Mouse (Mus musculus) forebrain, embryonic 10.5 days (tissue): ENCODE results near the gene Ruvbl2. TPM values are rescaled to one million over a fixed set of nuclear protein-coding genes. Genes with fewer than 3 reads are reported as not detected.

ENCODE experiments used
- DNase-seq: peaks from one replicate; pipeline ENCODE4 v3.0.0-alpha.2; 2017; ENCODE audit warnings: low spot score; ENCODE audit errors: extremely low spot score
- H3K27ac ChIP-seq: fragments of 300-500 bp; sonication (generic); 2 replicates; pipeline ENCODE4 v1.5.1; 2016; ENCODE audit warnings: mild to moderate bottlenecking
- H3K27me3 ChIP-seq: fragments of 300-500 bp; sonication (generic); 2 replicates; pipeline ENCODE4 v1.6.1; 2016; ENCODE audit warnings: mild to moderate bottlenecking; ENCODE audit not compliant: poor library complexity, severe bottlenecking
- H3K36me3 ChIP-seq: fragments of 300-500 bp; sonication (generic); replicated peaks from 2 replicates; pipeline ENCODE4 v1.6.1; 2016; ENCODE audit warnings: mild to moderate bottlenecking, moderate library complexity
- H3K4me1 ChIP-seq: fragments of 300-500 bp; sonication (generic); 2 replicates; pipeline ENCODE4 v1.6.1; 2016
- H3K4me3 ChIP-seq: fragments of 300-500 bp; sonication (generic); 2 replicates; pipeline ENCODE4 v1.5.1; 2016; ENCODE audit warnings: mild to moderate bottlenecking, moderate library complexity
- H3K9me3 ChIP-seq: fragments of 300-500 bp; sonication (generic); 2 replicates; pipeline ENCODE4 v1.6.1; 2016; ENCODE audit warnings: mild to moderate bottlenecking, moderate library complexity
- WGBS: fragments of 180-500 bp; shearing (Covaris S2); methylation state at CpG from one replicate; pipeline ENCODE4 v1.1.7; 2016; 5-methylcytosine and 5-hydroxymethylcytosine counted together
- polyA plus RNA-seq: library from polyadenylated mRNA; unstranded; fragments of >200 nt; fragmentation: Nextera tagmentation; extraction: Ambion mirVana; gene quantifications from 2 replicates; pipeline ENCODE4 v1.2.1, GENCODE M21; 2016

Ruvbl2 gene
- polyA plus RNA-seq, 1 experiment from 2014 or later: 237 TPM

DNA sequence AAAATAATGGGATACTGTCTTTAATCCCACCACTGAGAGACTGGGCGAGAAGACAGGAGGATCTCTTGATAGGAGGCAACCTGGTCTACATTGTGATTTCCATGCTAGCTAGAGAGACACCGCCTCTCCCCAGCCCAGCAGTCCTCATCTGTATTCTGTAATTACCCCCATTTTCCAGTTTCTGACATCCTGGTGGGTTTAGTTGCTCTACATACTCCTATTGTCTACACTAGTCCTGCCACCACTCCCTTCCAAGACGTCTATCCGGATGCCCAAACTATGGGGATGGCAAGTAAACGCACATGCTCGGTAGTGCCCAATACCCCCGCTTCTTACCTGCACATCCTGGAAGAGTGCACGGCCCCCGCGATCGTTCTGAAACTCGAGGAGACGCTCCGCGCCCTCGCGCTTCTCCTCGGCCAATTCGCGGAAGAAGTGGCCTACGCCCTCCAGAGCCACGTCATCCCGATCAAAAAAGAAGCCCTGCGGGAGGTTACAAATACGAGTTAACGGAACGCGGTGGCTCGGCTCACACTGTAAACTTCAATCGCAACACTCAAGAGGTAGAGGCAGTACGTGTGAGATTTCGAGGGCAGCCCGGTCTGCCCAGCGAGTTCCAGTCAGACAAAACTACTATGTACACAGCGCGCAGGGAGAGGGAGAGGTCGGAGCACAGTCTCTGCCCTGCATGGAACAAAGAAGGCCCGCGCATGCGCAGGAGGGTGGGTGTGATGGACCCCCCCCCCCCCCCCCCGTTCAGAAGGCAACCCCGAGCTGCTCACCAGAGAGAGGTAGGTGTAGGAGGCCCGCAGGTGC lies 21.1 kb upstream of the Ruvbl2 start:
- Histone ChIP-seq H3K27ac (peak overlapping the region; percentile 95), H3K36me3 (peaks cover 86% of the 10 kb centered on the region), H3K9me3 (no peaks in the 10 kb centered on the region), H3K4me3 (peak overlapping the region; percentile 87), H3K27me3 (no peaks in the 10 kb centered on the region), H3K4me1 (peaks cover 49% of the 10 kb centered on the region)
- DNase-seq: peak; percentile 87
- whole genome bisulfite sequencing: 1% methylated on average over 43 of the region's 43 CpGs

DNA sequence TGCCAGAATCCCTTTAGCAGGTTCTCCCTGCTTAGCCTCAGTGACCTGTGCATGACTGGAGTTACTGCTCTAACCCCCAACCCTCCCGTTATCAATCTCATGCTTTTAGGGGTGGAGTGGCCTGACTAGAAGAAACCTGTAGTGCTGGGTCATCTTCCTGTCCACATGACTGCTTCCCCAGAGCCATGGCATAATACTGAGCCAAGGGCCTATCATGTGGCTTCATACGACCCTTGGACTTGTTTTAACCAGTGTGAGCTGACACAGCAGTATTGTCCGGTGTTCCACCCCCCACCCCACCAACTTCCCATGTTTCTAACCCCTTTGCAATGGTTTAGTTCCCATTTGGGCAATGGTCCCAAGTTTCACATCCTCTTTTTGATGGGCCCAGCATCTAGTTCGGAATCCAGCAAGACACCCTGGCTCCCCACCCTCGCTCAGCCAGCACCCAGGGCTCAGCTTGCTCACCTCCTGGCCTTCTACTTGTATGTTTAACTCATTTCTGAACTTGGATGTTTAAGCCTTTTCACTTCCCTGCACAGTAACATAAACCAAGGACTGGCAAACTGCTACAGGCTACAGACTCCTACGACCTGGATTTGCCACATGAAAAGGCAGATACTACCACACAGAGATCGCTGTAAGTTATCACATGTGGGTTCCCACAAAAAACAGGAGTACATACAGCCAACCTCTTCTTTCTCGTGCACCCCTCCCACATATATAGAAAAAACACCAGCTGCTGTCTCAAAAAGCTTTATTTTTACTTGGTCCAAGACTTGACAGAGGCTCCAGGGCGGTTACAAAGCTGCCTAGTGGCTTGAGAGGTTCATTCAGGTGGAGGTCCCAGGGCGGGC lies 19.5 kb upstream of the Ruvbl2 start:
- no peak for DNase-seq
- peak overlapping the region; percentile 87 for H3K4me3 ChIP-seq
- no peaks in the 10 kb centered on the region for H3K27me3 ChIP-seq
- H3K9me3 ChIP-seq: no peaks in the 10 kb centered on the region
- H3K36me3 ChIP-seq: peaks cover 84% of the 10 kb centered on the region
- peaks cover 49% of the 10 kb centered on the region for H3K4me1 ChIP-seq
- H3K27ac ChIP-seq: peak overlapping the region; percentile 16; the same call in 1 of the 2 replicates
- 82% methylated on average over 10 of the region's 10 CpGs for WGBS

DNA sequence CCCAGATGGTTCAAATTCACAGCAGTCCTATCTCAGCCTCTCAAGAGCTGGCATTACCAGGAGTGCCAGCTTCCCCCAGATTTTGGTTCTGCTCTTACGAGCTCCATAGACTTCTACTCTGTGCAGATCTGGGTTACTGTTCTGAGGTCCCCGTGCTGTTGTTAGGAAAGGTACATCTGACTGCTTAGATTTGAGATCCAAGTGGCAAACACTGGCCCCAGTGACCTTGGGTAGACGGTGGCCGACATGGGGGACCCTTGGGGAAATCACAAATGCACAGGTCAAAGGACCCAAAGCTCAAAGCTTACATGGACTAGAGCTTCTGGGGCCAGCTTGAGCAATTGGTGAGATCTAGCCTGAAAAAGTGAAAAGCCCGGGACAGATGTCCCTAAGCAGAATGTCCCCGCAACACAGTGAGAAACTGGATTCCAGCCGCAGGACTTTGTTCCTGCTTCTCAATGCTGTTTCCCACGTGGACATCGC lies 18.9 kb upstream of the Ruvbl2 start:
- Histone ChIP-seq H3K4me3 (peak overlapping the region; percentile 87), H3K36me3 (peaks cover 84% of the 10 kb centered on the region), H3K4me1 (peaks cover 48% of the 10 kb centered on the region), H3K27me3 (no peaks in the 10 kb centered on the region), H3K27ac (peak overlapping the region; percentile 16; the same call in 1 of the 2 replicates), H3K9me3 (no peaks in the 10 kb centered on the region)
- no peak for DNase-seq
- WGBS: 71% methylated on average over 9 of the region's 9 CpGs

DNA sequence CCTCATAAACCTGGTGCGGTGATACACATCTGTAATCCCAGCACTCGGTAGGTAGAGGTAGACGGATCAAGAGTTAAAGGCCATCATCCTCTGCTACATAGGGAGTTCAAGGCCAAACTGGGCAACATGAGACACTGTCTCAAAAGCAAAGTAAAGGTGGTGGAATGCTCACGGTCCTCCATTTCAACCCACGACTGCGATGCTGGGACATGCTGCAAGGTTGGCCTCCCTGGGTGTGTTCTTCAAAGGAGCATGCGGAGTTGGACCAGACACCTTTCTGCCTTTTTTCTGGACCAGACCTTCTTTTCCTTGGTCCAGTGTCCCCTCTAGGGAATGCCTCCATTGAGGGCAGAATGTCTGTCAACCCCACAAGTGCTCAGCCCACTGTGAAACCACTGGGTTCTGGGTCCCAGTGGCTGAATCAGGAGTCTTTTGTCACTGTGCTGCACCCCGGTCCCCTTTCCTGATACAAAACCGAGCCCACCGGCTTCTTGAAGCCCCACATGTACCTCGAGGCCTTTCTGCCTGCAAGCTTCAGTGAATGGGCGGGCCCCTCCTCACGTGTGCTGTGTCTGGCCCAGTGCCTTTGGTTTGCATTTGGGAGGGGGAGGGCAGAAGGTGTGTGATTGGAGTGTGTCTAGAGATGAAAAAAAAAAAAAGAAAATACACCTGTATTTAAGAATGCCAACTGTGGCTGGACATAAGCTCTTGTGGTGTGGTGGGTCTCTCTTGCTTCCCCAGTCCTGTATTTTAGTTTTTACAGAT lies 18.2 kb upstream of the Ruvbl2 start:
- 77% methylated on average over 13 of the region's 13 CpGs for WGBS
- Histone ChIP-seq H3K36me3 (peaks cover 84% of the 10 kb centered on the region), H3K27ac (no peak overlapping the region), H3K9me3 (no peaks in the 10 kb centered on the region), H3K27me3 (no peaks in the 10 kb centered on the region), H3K4me1 (peaks cover 47% of the 10 kb centered on the region), H3K4me3 (no peak overlapping the region)
- no peak for DNase-seq

DNA sequence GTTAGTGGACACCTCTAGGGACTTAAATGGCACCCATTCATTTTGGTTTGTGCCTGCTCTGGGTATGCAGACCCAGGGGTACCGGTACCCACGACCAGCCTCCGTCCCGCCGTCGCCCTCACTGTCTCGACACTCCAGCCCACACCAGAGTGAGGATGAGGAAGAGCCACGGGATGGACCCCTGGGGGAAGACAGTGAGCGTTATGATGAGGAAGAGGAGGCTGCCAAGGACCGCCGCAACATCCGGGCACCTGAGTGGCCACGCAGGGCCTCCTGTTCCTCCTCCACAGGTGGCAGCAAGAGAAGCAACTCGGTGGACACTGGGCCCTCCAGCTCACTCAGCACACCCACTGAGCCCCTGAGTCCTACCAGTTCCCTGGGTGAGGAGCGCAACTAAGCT lies 17.1 kb upstream of the Ruvbl2 start:
- no peak overlapping the region for H3K27ac ChIP-seq
- no peak for DNase-seq
- peaks cover 79% of the 10 kb centered on the region for H3K36me3 ChIP-seq
- H3K4me1 ChIP-seq: peaks cover 36% of the 10 kb centered on the region
- H3K27me3 ChIP-seq: no peaks in the 10 kb centered on the region
- no peaks in the 10 kb centered on the region for H3K9me3 ChIP-seq
- WGBS: 89% methylated on average over 15 of the region's 15 CpGs
- no peak overlapping the region for H3K4me3 ChIP-seq

DNA sequence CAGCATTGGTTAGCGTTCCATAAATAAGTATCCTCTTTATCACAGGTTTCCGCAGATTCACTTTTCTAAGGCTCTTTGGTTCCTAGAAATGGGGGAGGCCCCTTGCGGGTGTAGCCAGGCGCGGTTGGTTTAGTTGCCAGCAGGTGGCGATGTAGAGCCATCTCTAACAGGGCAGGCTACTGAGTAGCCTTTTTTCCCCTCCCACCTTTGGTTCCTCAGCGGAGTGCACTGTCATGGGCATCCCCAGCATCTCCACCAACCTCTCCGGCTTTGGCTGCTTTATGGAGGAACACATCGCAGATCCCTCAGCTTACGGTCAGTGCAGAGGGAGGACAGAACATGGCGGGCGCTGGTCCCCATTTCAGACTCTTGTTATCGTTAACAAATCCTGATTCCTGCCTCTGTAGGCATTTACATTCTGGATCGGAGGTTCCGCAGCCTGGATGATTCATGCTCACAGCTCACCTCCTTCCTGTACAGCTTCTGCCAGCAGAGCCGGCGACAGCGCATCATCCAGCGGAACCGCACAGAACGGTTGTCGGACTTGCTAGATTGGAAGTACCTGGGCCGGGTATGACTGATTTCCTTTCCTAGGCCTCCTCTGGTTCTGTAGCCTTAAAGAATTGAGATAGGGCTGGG lies 13.6 kb upstream of the Ruvbl2 start:
- WGBS: 52% methylated on average over 23 of the region's 23 CpGs
- Histone ChIP-seq H3K27ac (no peak overlapping the region), H3K36me3 (peaks cover 81% of the 10 kb centered on the region), H3K27me3 (no peaks in the 10 kb centered on the region), H3K4me3 (no peak overlapping the region; the same call in 1 of the 2 replicates), H3K9me3 (no peaks in the 10 kb centered on the region), H3K4me1 (peaks cover 16% of the 10 kb centered on the region)
- DNase-seq: peak; percentile 80

DNA sequence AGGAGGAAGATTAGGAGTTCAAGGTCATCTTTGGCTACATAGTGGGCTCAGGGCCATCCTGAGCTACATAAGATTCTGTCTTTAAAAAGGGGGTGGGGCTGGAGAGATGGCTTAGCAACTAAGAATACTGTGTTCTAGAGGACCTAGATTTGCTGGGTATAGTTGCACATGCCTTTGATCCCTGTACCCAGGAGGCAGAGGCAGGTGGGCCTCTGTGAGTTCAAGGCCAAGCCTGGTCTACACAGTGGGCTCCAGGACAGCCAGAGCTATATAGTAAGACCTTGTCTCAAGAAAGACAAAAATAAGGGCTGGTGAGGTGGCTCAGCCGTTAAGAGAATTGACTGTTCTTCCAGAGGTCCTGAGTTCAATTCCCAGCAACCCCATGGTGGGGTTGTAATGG lies 12.1 kb upstream of the Ruvbl2 start:
- Histone ChIP-seq H3K9me3 (no peaks in the 10 kb centered on the region), H3K27me3 (no peaks in the 10 kb centered on the region), H3K27ac (no peak overlapping the region), H3K4me3 (no peak overlapping the region), H3K4me1 (peaks cover 12% of the 10 kb centered on the region; the same call in 1 of the 2 replicates), H3K36me3 (peaks cover 76% of the 10 kb centered on the region)
- 97% methylated on average over 1 of the region's 1 CpGs for WGBS
- no peak for DNase-seq

DNA sequence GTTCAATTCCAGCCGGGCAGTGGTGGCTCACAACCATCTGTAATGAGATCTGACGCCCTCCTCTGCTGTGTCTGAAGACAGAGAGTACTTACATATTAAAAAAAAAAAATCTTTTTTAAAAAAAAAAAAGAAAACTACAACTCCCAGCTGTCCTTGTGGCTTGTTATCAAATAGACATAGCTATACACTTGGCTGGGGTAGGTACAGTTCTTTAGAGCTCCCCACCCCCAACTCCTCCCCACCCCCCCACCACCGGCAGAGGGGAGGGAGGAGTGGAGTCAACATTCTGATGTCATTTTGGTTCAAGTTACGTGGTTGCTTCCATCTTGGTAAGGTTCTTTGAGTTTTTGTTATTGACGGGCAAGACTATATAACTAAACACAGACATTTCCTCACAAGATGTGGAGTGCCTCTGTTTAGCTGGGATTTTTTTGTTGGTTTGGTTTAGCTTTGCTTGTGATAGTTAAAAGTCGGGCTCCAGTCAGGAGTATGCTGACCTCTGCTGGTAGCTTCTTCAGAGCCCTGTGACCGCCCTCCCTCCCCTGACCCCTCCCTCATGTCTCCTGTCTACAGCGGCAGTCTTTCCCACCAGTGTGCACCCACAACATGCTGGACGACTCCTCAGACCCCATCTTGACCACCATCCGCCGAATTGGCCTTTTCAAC lies 9.6 kb upstream of the Ruvbl2 start:
- Histone ChIP-seq H3K27me3 (no peaks in the 10 kb centered on the region), H3K36me3 (peaks cover 78% of the 10 kb centered on the region), H3K9me3 (no peaks in the 10 kb centered on the region), H3K4me1 (peaks cover 12% of the 10 kb centered on the region; the same call in 1 of the 2 replicates), H3K27ac (0 out of 2 replicates have a peak overlapping the region, but pooled peaks have one; percentile 11), H3K4me3 (0 out of 2 replicates have a peak overlapping the region, but pooled peaks have one; percentile 23)
- DNase-seq: no peak
- 41% methylated on average over 11 of the region's 11 CpGs for WGBS

DNA sequence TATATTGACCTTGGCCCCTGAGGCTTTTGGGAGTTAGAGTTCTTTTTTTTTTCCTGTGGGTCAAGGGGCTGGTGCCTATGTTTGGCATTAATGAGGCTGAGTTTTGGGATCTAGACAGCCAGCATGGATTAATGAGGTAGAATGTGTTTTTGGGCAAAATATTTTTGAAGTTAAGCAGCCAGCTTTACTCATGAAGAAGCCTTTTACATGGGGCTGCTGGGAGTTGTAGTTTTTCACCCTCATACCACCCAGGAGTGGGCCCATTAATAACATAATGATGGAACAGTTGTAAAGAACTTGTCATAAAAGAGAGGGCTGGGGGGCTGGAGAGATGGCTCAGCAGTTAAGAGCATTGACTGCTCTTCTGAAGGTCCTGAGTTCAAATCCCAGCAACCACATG lies 8.7 kb upstream of the Ruvbl2 start:
- H3K27ac ChIP-seq: no peak overlapping the region
- no peak for DNase-seq
- H3K4me1 ChIP-seq: peaks cover 9% of the 10 kb centered on the region; the same call in 1 of the 2 replicates
- H3K36me3 ChIP-seq: peaks cover 73% of the 10 kb centered on the region
- no peaks in the 10 kb centered on the region for H3K9me3 ChIP-seq
- no peak overlapping the region for H3K4me3 ChIP-seq
- no peaks in the 10 kb centered on the region for H3K27me3 ChIP-seq

DNA sequence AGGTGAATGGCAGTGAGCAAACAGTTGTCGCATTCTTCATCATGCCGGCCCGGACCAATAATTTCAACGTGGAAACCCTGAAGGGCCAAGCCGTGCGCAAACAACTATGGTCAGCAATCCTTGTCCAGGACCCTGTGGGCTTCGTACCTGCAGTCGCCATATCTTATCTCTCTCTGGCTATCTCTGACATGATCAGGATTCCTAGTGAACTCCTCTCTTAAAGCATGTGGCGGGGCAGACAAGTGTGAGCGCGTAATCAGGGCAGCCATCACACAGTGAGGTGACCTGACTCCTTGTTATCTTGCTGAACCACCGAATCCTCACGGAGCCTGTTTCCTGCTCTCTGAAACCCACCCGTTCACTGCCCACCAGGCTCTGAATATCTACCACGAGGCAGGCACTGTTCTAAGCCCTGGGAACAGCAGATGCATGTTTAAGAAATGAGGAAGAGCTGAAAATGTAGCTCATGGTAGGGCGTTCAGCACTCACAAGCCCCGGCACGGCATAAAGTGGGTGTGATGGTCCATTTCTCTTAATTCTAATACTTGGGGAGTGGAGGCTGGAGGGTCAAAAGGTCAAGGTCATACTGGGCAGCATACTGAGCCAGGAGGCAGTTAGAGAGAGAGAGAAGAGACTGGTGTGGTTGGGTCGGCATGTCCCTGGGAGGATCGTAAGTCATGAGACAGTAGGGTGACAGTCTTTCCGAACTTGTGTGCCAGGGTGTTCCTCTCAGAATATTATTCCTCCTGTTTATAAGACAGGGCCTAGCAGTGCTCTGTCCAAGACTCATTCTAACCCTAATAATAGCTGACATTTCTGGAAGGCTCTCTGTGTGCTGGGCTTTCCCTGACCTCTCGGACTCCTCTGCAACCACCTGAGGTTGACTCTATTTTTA lies 5.9 kb upstream of the Ruvbl2 start:
- Histone ChIP-seq H3K36me3 (peaks cover 78% of the 10 kb centered on the region), H3K27me3 (no peaks in the 10 kb centered on the region), H3K9me3 (no peaks in the 10 kb centered on the region), H3K4me3 (no peak overlapping the region), H3K27ac (no peak overlapping the region), H3K4me1 (peaks cover 5% of the 10 kb centered on the region; the same call in 1 of the 2 replicates)
- no peak for DNase-seq
- WGBS: 91% methylated on average over 22 of the region's 22 CpGs

DNA sequence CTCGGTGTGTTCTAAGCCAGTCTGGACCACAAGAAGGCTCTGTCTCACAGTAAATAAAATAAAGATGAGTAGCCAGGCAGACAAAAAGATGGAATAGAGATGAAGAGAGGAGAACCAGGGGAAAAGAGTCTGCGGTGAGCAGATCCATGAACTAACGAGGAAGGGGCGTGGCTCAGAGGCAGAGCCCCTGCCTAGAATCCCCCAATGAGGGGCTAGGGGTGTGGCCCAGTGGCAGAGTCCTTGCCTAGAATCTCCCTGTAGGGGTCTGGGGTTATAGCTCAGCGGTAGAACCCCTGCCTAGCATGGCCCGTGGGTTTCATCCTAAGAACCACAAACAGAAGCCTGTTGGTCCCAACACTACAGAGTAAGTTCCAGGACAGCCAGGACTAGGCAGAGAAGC lies 850 bp downstream of the Ruvbl2 start:
- no peak for DNase-seq
- WGBS: 27% methylated on average over 6 of the region's 6 CpGs
- no peaks in the 10 kb centered on the region for H3K9me3 ChIP-seq
- H3K27me3 ChIP-seq: peaks cover 7% of the 10 kb centered on the region
- peaks cover 34% of the 10 kb centered on the region for H3K36me3 ChIP-seq
- peak overlapping the region; percentile 4 for H3K4me3 ChIP-seq
- H3K27ac ChIP-seq: 0 out of 2 replicates have a peak overlapping the region, but pooled peaks have one; percentile 16
- H3K4me1 ChIP-seq: peaks cover 48% of the 10 kb centered on the region
